Mouse (Mus musculus) heart, postnatal 0 days (tissue): Measurements from ENCODE around the gene Stum.

Experiments
- CTCF ChIP-seq: IDR thresholded peaks from 2 replicates; pipeline ENCODE4 v1.5.1; 2016; ENCODE audit warnings: antibody characterized with exemption, control low read depth, low read depth
- EP300 ChIP-seq: IDR thresholded peaks from 2 replicates; pipeline ENCODE4 v1.6.1; 2016; ENCODE audit warnings: antibody characterized with exemption, low read depth

DNA sequence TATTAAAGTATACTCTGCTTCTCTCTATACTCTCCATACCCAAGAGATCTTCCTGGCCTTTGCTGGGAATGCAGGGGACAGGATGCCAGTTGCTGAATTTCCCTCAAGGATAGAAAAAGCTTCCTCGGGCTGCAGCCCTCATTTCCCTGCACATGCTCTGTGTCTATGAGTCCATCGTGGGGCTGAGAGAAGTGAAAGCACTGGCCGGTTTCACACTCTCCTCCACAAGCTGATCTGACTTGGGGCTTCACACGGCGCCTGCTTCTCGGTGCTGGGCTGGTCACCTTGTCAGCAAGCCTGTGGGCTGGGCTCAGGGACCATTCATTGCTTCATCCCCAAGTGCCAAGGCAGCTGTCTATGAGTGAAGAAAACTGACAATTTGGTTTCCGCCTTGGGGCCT, 25.4 kb upstream of the Stum start:
- no peak for TF ChIP-seq EP300
- no peak for TF ChIP-seq CTCF
